Mouse (Mus musculus) frontal cortex, adult 2 months (tissue): Measurements from ENCODE around the gene Gca. TPM values are rescaled to one million over a fixed set of nuclear protein-coding genes. Genes with fewer than 3 reads are reported as not detected.

Experiments used
- DNase-seq, 2 experiments: peaks; one replicate each; pipeline ENCODE4 v3.0.0; 2022; ENCODE audit warnings: low spot score in 1 of 2; ENCODE audit errors: extremely low spot score in 1 of 2
- polyA plus RNA-seq: library from polyadenylated mRNA; depleted of rRNA; stranded (reverse); fragments of >200 nt; gene quantifications from 2 replicates; pipeline ENCODE4 v1.2.3, GENCODE M21; 2012; rRNA removed

The Gca gene
- polyA plus RNA-seq = 18.2 and 18.4 TPM in 2 replicates

- peak; percentile 79 to 87 for DNase-seq
Measured at GRCm38 (mm10) chr2:62664135-62664670, at the start of gene Gca. Gca (plus strand) TSS chr2:62664285.

GRCm38 (mm10) chr2:62618934-62619341 lies 45.1 kb upstream of the Gca start:
- DNase-seq = no peak

GRCm38 (mm10) chr2:62619679-62620078 lies 44.4 kb upstream of the Gca start:
- no peak for DNase-seq

- no peak for DNase-seq
Measured at GRCm38 (mm10) chr2:62623024-62623441, 41.1 kb upstream of the Gca start.

- DNase-seq = peak in 1 of 2 experiments; percentile 83
Measured at GRCm38 (mm10) chr2:62627728-62628127, 36.4 kb upstream of the Gca start.

- DNase-seq = peak; percentile 82
Measured at GRCm38 (mm10) chr2:62628356-62628755, 35.7 kb upstream of the Gca start.

GRCm38 (mm10) chr2:62630446-62630845 lies 33.6 kb upstream of the Gca start:
- DNase-seq = peak in 1 of 2 experiments; percentile 77

GRCm38 (mm10) chr2:62639869-62640268 lies 24.2 kb upstream of the Gca start:
- no peak for DNase-seq

GRCm38 (mm10) chr2:62643405-62644305 lies 20.4 kb upstream of the Gca start:
- no peak for DNase-seq

GRCm38 (mm10) chr2:62644891-62645290 lies 19.2 kb upstream of the Gca start:
- no peak for DNase-seq

GRCm38 (mm10) chr2:62645475-62645874 lies 18.6 kb upstream of the Gca start:
- DNase-seq = no peak

GRCm38 (mm10) chr2:62646014-62646645 lies 18.0 kb upstream of the Gca start, which contains the start of gene Ifih1:
Ifih1 (minus strand) TSS chr2:62646255.
- no peak for DNase-seq

- DNase-seq = no peak
Measured at GRCm38 (mm10) chr2:62646671-62647289, 17.3 kb upstream of the Gca start.

GRCm38 (mm10) chr2:62651890-62652289 lies 12.2 kb upstream of the Gca start:
- DNase-seq = no peak

- DNase-seq = no peak
Measured at GRCm38 (mm10) chr2:62652466-62652865, 11.6 kb upstream of the Gca start.

- DNase-seq = peak; percentile 56 to 87
Measured at GRCm38 (mm10) chr2:62654519-62655338, 9.4 kb upstream of the Gca start.

GRCm38 (mm10) chr2:62656072-62656471 lies 8.0 kb upstream of the Gca start:
- no peak for DNase-seq

- no peak for DNase-seq
Measured at GRCm38 (mm10) chr2:62660565-62660964, 3.5 kb upstream of the Gca start.

GRCm38 (mm10) chr2:62662560-62662959 lies 1.5 kb upstream of the Gca start:
- DNase-seq = no peak

- no peak for DNase-seq
Measured at GRCm38 (mm10) chr2:62664839-62665238, 754 bp downstream of the Gca start.
